Mouse (Mus musculus) kidney, postnatal 14 days (tissue): ENCODE results near the gene Olfr1230.

Experiments used
- DNase-seq: peaks from one replicate; pipeline ENCODE4 v3.0.0; 2022; ENCODE audit warnings: mixed read lengths

Olfr1230 gene

DNA sequence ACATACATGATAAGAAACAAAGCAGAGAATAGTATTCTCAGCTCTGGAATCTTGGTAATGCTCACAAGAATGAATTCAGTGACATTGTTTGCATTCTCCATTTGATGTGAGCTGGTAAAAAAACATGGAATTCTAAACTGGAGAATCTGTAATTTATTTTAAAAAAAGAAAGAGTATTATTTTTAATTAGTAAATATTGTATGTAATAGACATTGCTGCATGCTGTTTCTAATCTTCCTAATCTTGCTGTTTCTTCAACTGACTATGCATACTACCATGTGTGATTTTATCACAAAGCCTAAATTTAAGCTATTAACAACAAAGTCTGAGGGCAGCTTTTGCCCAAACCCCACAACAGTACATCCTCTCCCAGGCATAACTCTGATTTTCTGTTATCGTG lies at the start of gene Olfr1230:
TSS of gene Olfr1230 (minus strand) at position 101 of the 400 bp plus-strand sequence.
- DNase-seq: no peak

DNA sequence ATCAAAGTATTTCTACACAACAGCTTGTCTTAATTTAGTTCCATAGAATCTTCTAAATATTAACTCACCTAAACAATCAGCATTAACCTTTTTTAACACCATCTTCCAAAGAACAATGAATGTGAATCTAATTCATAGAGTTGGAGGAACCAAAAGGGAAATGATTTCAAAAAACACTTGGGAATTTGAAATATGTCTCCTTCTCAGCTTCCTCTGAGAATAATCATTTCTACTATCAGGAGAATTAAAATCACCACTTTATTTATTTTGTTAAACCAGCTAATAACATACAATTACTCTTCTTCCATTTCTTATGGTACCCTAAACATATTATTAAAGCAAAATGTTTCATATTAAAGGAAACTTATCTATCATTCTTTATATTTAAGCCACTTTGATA lies 45.2 kb upstream of the Olfr1230 start, which contains the start of gene Olfr1233:
TSS of gene Olfr1233 (minus strand) at position 101 of the 400 bp plus-strand sequence.
- no peak for DNase-seq

DNA sequence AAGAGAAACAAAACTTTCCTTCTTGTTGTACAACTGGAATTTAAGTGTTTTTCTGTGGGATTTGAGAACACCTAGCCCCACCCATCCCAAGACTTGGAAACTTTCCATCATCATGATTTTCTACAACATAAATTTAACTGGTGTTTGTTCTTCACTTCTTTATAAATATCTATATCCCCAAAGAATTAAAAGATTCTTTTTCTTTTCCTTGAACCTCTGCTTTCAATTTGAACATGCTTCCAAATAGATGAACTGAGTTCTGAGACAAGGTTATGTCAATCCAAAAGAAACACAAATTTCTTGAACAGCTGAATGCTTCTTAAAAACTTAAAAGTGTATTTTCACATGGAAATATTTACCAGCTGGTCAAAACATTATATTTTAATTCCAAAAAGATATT lies 32.5 kb upstream of the Olfr1230 start, which contains the start of gene Olfr1232:
TSS of gene Olfr1232 (minus strand) at position 101 of the 400 bp plus-strand sequence.
- no peak for DNase-seq

DNA sequence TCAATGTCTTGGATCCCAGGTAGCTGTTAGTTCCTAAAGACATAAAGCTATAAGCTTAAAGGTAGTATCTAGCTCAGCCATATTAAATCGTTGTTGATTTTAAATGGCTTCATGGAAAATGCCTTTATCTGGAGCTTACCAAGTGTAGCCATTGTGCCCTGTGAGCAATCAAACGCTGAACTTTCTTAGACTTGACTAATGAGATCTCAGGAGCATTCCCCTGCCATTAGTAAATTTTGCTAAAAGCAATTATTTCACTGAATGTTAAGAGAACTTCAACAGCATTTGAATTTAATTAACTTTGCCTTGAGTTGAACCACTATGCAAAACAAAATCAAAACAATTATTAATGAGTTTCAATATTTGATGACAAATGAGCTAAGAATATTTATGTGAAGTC lies 9.9 kb upstream of the Olfr1230 start, which contains the start of gene Olfr1231:
TSS of gene Olfr1231 (minus strand) at position 101 of the 400 bp plus-strand sequence.
- DNase-seq: no peak

DNA sequence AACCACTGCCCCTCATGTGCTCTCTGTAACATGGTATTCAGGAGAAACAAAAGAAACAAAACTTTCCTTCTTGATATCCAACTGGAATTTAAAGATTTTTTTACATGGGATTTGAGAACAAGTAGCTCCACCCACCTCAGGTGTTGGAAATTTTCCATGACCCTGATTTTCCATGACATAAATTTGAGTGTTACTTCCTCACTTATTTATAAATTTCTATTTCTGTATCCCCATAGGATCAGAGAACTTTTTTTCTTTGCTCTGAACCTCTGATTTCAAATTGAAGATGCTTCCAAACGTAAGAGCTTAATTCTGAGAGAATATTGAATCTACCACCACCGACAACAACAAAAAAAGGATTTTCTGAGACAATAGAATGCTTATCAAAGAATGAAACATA lies 9.2 kb downstream of the Olfr1230 start, which contains the start of gene Olfr1229:
TSS of gene Olfr1229 (minus strand) at position 101 of the 400 bp plus-strand sequence.
- DNase-seq: no peak

DNA sequence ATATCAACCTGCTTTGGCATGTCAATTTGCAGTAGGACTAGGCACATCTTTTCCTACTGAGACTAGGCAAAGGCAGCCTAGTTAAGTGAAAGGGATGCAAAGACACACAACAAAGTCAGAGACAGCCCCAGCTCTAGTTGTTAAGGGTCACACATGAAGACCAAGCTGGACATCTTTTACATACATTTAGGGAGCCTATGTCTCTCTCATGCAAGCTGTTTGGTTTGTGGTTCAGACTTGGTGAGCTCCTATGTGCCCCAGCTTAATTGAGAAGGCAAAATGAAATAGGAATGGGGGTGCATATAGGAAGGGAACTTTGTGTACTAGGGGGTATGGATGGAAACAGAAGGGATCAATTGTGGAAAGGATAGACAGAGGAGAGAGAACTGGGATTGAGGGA lies 43.1 kb downstream of the Olfr1230 start, which contains the start of gene Olfr1228:
TSS of gene Olfr1228 (minus strand) at position 101 of the 400 bp plus-strand sequence.
- DNase-seq: no peak
